Mouse (Mus musculus) hindbrain, embryonic 16.5 days (tissue): ENCODE data around the gene Tbc1d1. TPM values are rescaled to one million over a fixed set of nuclear protein-coding genes. Genes with fewer than 3 reads are reported as not detected.

Experiments used
- ATAC-seq: fragments of 200-750 bp; cut with Nextera tagmentation; 2 replicates; pipeline ENCODE4 v1.8.0; 2017; ENCODE audit warnings: moderate TSS enrichment, moderate library complexity
- H3K27ac ChIP-seq: fragments of 300-500 bp; sonication (generic); 2 replicates; pipeline ENCODE4 v1.5.1; 2014; ENCODE audit warnings: low read depth, mild to moderate bottlenecking, control low read depth, low read length, moderate library complexity
- H3K27me3 ChIP-seq: fragments of 300-500 bp; sonication (generic); replicated peaks from 2 replicates; pipeline ENCODE4 v1.6.1; 2014; ENCODE audit warnings: low read length; ENCODE audit not compliant: control insufficient read depth, insufficient read depth
- H3K36me3 ChIP-seq: fragments of 300-500 bp; sonication (generic); 2 replicates; pipeline ENCODE4 v1.6.1; 2014; ENCODE audit warnings: mild to moderate bottlenecking, low read length, moderate library complexity, mixed read lengths; ENCODE audit not compliant: control insufficient read depth, insufficient read depth
- H3K4me1 ChIP-seq: fragments of 300-500 bp; sonication (generic); 2 replicates; pipeline ENCODE4 v1.6.1; 2014; ENCODE audit warnings: low read depth, low read length; ENCODE audit not compliant: control insufficient read depth, insufficient read depth
- H3K4me2 ChIP-seq: fragments of 300-500 bp; sonication (generic); 2 replicates; pipeline ENCODE4 v1.6.1; 2014; ENCODE audit warnings: mild to moderate bottlenecking, low read length, control low read depth, moderate library complexity
- H3K4me3 ChIP-seq: fragments of 300-500 bp; sonication (generic); 2 replicates; pipeline ENCODE4 v1.5.1; 2014; ENCODE audit warnings: mild to moderate bottlenecking, low read length, control low read depth, moderate library complexity
- H3K9ac ChIP-seq: fragments of 300-500 bp; sonication (generic); 2 replicates; pipeline ENCODE4 v1.6.1; 2014; ENCODE audit warnings: low read depth, mild to moderate bottlenecking, control low read depth, low read length, moderate library complexity
- H3K9me3 ChIP-seq: fragments of 300-500 bp; sonication (generic); 2 replicates; pipeline ENCODE4 v1.6.1; 2014; ENCODE audit warnings: mild to moderate bottlenecking, low read length, moderate library complexity; ENCODE audit not compliant: control insufficient read depth
- WGBS: fragments of 180-500 bp; shearing (Covaris S2); extraction: QIAGEN DNeasy Blood & Tissue Kit; methylation state at CpG from one replicate; pipeline ENCODE4 v1.1.7; 2014; 5-methylcytosine and 5-hydroxymethylcytosine counted together
- polyA plus RNA-seq: library from polyadenylated mRNA; unstranded; fragments of >200 nt; fragmentation: Nextera tagmentation; extraction: Ambion mirVana; gene quantifications from 2 replicates; pipeline ENCODE4 v1.2.1, GENCODE M21; 2015

Tbc1d1 gene
- polyA plus RNA-seq, 1 experiment from 2014 or later: 10.9 TPM

DNA sequence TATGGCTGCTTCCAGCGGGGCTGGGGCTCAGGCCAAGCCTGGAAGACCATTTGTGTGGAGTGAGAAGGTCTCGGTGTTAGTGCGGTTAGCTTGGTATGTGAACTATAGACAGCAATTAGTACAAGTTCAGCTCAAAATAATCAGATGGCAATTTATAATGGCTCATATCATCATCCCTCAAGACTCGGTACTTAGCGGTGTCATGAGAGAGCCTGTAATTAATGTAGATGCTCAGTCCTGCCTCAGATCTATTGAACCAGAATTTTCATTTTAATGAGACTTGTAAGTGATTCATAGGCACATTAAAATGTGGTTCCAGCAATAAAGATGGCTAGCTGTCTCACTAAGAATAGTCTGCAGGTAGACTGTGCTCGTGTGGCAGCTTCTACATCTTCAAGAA, 51.7 kb downstream of the Tbc1d1 start:
- Histone ChIP-seq H3K4me2 (no peak overlapping the region), H3K27me3 (no peaks in the 10 kb centered on the region), H3K4me1 (no peaks in the 10 kb centered on the region), H3K36me3 (no peaks in the 10 kb centered on the region), H3K9ac (no peak overlapping the region), H3K27ac (no peak overlapping the region), H3K9me3 (no peaks in the 10 kb centered on the region), H3K4me3 (no peak overlapping the region)
- WGBS: 83% methylated on average over 6 of the region's 6 CpGs
- ATAC-seq: peak; percentile 62; the same call in 1 of the 2 replicates

DNA sequence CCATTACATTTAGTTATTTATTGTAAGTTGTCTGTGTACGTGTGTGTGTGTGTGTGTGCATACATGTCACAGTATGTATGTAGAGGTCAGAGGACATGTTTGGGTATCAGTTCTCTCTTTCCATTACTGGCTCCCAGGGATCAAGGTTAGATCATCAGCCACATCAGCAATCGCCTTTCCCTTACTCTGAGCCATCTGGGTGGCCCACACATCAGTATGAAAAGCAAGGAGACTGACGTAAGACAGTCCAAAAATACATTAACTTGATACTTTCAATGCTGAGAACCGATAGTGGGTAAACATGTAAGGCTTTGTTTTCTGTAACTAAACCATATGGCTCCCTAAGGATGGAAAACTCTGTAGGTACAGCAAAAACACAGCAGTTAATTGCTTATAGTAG, 54.7 kb downstream of the Tbc1d1 start:
- Histone ChIP-seq H3K36me3 (no peaks in the 10 kb centered on the region), H3K27me3 (no peaks in the 10 kb centered on the region), H3K9me3 (no peaks in the 10 kb centered on the region), H3K4me2 (no peak overlapping the region), H3K4me3 (no peak overlapping the region), H3K9ac (no peak overlapping the region), H3K4me1 (no peaks in the 10 kb centered on the region), H3K27ac (no peak overlapping the region)
- 87% methylated on average over 4 of the region's 4 CpGs for WGBS
- no peak for ATAC-seq

DNA sequence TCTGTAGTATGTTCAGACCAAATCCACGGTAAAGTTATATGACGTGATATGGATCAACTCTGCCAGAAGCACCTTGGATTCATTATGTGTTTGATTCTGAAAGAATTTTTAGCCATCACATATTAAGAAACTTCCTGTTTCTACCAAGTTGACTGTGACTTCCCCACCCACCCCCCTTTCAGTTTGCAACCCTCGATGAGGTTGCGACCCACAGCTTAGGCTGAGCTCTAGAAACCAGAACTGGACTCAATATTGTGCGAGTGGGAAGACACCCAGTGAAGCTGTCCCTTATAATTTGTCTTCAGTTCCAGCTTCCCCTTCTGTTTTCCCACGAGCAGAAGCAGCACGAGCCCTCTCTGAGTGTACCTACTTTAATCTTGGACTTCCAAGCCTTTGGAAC, 55.2 kb downstream of the Tbc1d1 start:
- Histone ChIP-seq H3K27me3 (no peaks in the 10 kb centered on the region), H3K4me2 (no peak overlapping the region), H3K4me1 (no peaks in the 10 kb centered on the region), H3K4me3 (no peak overlapping the region), H3K36me3 (no peaks in the 10 kb centered on the region), H3K27ac (no peak overlapping the region), H3K9me3 (no peaks in the 10 kb centered on the region), H3K9ac (no peak overlapping the region)
- 90% methylated on average over 7 of the region's 7 CpGs for WGBS
- ATAC-seq: no peak

DNA sequence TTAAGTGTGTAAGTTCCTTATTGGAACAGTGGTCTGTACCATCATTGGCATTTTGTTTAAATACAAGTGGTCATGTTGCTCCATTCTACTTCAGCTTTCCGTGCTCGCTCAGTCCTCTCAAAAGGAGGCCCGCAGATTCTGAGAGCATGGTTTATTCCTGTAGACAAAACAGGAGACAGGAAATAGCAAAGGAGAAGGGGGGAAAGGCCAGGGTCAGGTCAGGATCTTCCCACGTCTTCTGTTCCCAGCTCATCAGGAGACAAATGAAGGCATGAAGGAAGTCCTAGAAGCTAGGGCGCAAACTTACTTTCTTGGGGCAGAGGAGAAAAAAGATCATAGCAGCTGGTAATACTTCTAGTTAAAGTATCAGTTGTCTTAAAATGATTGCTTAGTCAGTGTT, 56.1 kb downstream of the Tbc1d1 start:
- Histone ChIP-seq H3K27me3 (no peaks in the 10 kb centered on the region), H3K4me2 (no peak overlapping the region), H3K4me1 (no peaks in the 10 kb centered on the region), H3K36me3 (no peaks in the 10 kb centered on the region), H3K4me3 (no peak overlapping the region), H3K9ac (no peak overlapping the region), H3K9me3 (no peaks in the 10 kb centered on the region), H3K27ac (no peak overlapping the region)
- WGBS: 72% methylated on average over 5 of the region's 5 CpGs
- no peak for ATAC-seq

DNA sequence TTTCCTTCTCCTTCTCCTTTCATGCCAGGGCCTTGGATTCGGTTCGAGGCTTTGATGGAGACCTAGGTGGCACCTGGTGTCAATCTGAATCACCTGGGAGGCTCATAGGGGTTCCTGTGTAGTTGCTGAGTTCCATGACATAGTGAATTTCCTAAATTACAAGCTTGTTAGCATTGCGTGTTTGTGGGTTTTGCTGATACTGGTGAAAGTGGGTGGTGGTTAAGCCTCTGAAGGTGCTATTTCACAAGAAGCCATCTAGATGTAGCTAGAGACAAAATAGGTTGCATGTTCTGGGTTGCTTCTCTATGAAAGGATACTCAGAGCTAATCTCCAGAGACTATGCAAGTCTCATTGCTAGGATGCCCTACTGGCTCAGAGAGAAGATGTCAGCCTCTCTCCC, 56.5 kb downstream of the Tbc1d1 start:
- Histone ChIP-seq H3K4me1 (no peaks in the 10 kb centered on the region), H3K9ac (no peak overlapping the region), H3K27ac (no peak overlapping the region), H3K9me3 (no peaks in the 10 kb centered on the region), H3K4me3 (no peak overlapping the region), H3K4me2 (no peak overlapping the region), H3K36me3 (no peaks in the 10 kb centered on the region), H3K27me3 (no peaks in the 10 kb centered on the region)
- WGBS: 86% methylated on average over 3 of the region's 3 CpGs
- no peak for ATAC-seq

DNA sequence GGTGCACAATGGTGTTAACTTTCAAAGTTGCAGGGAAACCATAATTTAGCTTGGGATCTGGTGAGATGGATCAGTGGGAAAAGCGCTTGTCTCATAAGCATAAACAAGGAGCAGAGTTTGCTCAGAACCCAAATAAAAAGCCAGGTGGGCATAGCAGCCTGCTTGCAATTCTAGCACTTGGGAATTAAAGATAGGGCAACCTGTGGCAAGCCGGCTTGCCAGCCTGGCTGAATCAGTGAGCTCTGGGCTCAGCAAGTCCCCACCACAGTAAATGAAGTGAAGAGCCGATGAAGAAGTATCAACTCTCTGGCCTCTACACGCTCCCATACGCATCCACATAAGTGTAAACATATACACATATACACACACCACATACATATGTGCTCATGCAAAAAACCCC, 59.7 kb downstream of the Tbc1d1 start:
- H3K4me1 ChIP-seq: no peaks in the 10 kb centered on the region
- no peaks in the 10 kb centered on the region for H3K36me3 ChIP-seq
- H3K27me3 ChIP-seq: no peaks in the 10 kb centered on the region
- no peak for ATAC-seq
- no peak overlapping the region for H3K4me3 ChIP-seq
- no peak overlapping the region for H3K27ac ChIP-seq
- H3K9me3 ChIP-seq: no peaks in the 10 kb centered on the region
- no peak overlapping the region for H3K4me2 ChIP-seq
- 98% methylated on average over 5 of the region's 5 CpGs for WGBS
- no peak overlapping the region for H3K9ac ChIP-seq

DNA sequence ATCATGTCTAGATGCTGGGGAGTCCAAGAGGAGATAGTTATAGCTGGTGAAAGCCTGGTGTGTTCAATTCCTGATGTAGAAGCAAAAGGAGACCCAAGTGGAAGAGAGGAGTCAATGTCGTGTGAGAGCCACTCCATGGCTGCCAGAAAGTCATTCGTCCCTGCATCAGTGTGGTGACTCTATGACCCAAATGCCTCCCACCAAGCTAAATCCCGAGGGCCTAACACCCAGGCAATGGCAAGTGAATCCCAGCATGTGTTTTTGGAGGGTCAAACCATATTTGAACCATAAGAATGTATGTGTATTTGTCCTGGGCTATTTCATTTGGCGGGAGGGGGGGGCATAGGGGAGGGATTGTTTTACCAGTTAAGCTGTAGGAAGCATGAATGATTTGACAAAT, 60.2 kb downstream of the Tbc1d1 start:
- Histone ChIP-seq H3K36me3 (no peaks in the 10 kb centered on the region), H3K9ac (no peak overlapping the region), H3K4me2 (no peak overlapping the region), H3K27ac (no peak overlapping the region), H3K4me1 (no peaks in the 10 kb centered on the region), H3K9me3 (no peaks in the 10 kb centered on the region), H3K4me3 (no peak overlapping the region), H3K27me3 (no peaks in the 10 kb centered on the region)
- WGBS: 86% methylated on average over 4 of the region's 4 CpGs
- no peak for ATAC-seq

DNA sequence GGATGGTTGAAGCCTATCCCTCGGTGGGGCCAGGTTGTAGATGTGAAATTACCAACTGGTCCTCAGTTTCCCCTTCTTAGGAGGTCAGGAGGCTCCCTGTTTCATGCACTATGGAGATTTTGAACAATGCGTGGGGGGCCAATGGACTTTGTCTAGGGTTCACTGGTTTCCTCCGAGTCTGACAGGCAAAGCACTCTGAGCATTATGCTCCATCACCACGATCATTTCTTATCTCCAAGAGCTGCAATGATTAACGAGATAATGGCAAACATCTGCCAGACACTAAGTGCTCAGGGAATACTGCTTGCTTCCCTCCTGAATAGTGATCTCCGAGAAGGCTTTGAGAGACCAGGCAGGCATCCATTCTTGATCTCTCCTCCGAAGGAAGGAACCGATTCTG, 61.2 kb downstream of the Tbc1d1 start:
- peaks cover 2% of the 10 kb centered on the region; the same call in 1 of the 2 replicates for H3K9me3 ChIP-seq
- WGBS: 74% methylated on average over 8 of the region's 8 CpGs
- H3K4me1 ChIP-seq: no peaks in the 10 kb centered on the region
- no peaks in the 10 kb centered on the region for H3K36me3 ChIP-seq
- no peaks in the 10 kb centered on the region for H3K27me3 ChIP-seq
- no peak overlapping the region for H3K27ac ChIP-seq
- no peak overlapping the region for H3K4me3 ChIP-seq
- ATAC-seq: no peak
- no peak overlapping the region for H3K4me2 ChIP-seq
- H3K9ac ChIP-seq: no peak overlapping the region

DNA sequence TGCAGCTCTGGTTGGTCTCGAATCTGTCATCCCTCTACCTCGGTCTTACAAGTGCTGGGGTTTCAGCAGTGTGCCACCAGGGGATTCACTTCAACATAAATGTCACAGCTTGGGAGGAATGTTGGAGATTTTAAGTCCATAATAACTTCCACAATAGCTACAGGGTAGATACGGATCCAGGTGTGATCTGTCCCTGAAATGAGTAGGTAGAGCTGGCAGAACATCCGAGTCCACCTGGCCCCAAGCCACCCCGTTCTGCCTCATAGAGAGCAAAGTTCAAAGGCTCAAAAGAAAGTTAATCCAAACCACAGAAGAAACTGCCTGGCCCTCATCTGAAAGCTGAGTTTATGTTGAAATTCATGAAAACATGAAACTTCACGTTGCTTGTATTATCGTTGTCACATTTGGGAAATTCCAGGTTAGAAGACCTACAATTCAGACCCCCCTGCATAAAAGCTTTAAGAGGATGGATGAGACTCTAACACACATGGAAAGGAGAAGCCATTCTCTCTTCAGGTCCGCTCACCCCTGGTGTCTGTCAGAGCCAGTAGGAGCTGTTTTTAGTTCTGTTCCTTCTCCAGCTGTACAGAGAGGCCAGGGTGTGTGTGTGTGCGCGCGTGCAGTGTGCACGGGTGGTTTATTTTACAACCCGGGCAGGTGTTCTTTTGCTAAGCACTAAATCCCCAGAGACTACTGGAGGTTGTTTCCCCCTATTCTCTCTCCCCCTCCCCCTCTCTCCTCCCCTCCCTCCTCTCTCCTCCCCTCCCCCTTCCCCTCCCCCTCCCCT, 61.9 kb downstream of the Tbc1d1 start:
- no peak for ATAC-seq
- Histone ChIP-seq H3K4me3 (no peak overlapping the region), H3K9me3 (peaks cover 2% of the 10 kb centered on the region; the same call in 1 of the 2 replicates), H3K36me3 (no peaks in the 10 kb centered on the region), H3K9ac (no peak overlapping the region), H3K27ac (no peak overlapping the region), H3K4me2 (no peak overlapping the region), H3K4me1 (no peaks in the 10 kb centered on the region), H3K27me3 (no peaks in the 10 kb centered on the region)
- 77% methylated on average over 13 of the region's 13 CpGs for WGBS
